Mouse (Mus musculus) brain, embryonic 18.5 days (tissue): Measurements from ENCODE around the gene Crnn.

Source experiments
- DNase-seq: peaks from one replicate; pipeline ENCODE4 v3.0.0-alpha.2; 2012; ENCODE audit warnings: low read depth, low spot score

Gene Crnn

DNA sequence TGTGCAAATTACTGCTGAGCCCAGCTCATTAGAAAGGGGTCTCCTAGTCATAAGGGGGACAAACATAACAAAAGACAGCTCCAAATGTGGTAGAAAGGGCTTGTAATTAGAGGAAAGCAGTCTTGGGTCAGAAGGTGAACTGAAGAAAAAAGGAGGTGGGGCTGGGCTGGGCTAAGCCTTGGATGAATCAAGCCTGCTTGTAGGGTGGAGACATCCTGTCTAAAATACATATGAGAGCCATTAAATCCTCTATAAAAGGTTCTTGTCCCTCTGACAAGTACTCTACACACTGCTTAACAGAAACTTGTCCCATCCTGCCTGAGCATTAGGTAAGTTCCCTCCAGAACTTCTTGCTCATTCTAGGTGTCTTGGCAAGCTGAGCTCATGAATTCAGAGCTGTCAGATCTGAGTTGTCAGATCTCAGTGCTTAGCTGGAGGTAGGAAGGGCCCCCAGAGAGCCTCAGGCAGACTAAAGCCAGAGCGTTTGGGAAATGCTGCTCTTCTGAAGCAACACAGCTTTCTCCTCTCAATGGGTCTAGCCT lies at the start of gene Crnn:
Gene Crnn (plus strand): TSS at position 278 of the 542 bp plus-strand sequence.
- DNase-seq: no peak

DNA sequence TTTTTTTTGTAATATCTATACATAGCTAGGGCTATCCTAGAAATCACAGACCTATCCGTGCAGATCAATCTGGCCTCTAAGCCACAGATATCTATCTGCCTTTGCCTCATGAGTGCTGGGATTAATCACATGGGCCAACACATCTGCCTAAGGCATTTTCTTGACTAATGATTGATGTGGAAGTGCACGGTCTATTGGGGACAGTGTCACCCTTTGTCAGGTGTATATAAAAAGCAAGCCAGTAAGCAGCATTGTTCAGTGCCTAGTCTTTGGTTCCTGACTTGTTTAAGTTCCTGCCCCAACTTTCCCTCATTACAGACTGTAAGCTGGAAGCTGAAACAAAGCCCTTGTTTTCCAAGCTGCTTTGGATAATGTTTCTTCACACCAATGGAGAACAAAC lies 48.1 kb upstream of the Crnn start:
- DNase-seq: no peak

DNA sequence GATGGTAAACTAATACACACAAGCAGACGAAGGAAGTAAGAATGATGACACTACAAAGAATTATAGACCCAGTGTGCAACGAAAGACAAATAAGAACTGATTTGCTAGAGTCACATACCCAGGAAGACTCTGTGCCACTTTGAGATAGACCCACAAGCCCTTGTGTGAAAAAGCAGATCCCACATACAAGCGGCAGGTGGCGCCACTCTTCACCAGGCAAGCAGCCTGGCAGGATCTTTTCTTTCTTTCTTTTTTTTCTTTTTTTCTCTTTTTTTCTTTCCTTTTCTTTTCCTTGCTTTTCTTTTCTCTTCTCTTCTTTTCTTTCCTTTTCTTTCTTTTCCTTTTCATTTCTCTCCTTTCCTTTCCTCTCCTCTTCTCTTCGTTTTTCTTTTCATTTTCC lies 32.9 kb upstream of the Crnn start:
- no peak for DNase-seq

DNA sequence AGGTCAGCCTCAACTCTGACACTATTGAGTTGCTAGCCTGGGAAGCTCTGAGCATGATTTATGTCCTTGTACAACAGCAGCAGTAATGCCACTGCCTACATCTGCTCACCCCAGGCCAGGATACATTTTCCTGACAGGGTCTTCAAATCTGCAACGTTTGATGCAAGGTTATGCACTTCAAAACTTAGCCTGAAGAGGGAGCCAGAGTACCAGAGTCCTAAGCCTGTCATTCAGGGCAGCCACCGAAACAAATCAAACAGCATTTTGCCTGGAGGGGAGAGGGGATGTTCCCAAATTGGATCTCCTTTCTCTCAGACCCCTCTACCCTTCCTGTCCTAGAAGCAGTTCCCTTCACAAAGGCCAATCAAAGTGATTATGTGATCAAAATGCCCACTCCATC lies 30.1 kb upstream of the Crnn start:
- DNase-seq: no peak

- no peak for DNase-seq
Measured at GRCm38 (mm10) chr3:93119101-93119500, 25.5 kb upstream of the Crnn start.

DNA sequence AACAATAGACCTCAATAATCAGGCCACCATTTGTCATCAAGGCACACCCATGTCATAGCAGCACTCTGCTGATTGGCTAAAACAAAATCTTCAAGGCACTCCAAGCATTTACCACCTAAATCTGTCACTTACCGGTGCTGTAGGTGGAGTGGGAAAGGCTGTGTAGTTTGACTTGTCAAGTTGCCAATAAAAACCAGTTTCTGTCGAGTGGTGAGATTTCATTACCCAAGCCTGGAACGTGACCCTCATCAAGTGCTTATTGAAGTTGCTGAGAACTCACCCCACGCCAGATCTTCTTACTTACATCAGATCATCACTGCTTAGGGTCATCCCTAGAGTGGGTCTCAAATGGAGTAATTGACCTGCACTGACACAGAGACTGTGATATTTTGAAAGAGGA lies 16.5 kb upstream of the Crnn start:
- no peak for DNase-seq

GRCm38 (mm10) chr3:93129076-93129475 lies 15.5 kb upstream of the Crnn start:
- DNase-seq: no peak

GRCm38 (mm10) chr3:93130460-93130859 lies 14.1 kb upstream of the Crnn start:
- DNase-seq: no peak

GRCm38 (mm10) chr3:93162502-93162901 lies 17.9 kb downstream of the Crnn start:
- DNase-seq: no peak

DNA sequence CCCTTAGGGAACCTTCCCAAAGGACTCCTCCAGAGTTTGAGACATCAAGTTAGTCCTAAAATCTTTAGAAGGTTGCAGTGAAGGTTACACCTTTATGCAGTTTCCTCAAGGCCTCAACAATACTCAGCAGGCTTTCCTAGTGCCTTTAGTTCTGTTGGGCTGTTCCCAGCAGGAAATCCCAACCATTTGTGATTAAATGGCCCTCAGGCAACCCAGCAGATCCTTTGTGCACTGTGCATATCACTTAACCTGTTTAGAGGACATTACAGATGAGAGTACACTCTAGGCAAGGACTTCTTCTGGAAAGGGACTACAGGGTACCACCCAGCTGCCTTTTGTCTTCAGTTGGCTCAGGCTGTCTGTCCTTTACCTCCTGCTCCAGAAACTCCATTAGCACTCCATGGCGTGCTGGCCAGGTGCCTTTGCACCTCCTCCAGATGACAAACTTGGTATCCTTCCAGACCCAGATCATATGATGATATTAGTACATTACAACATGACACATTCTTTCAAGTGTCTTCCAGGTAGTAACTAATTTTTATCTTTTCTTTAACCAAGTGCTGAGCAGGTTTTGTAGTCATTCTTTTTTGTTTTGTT lies 18.5 kb downstream of the Crnn start:
- no peak for DNase-seq

- DNase-seq: no peak
Measured at GRCm38 (mm10) chr3:93180856-93181255, 36.3 kb downstream of the Crnn start.

- DNase-seq: no peak
Measured at GRCm38 (mm10) chr3:93196978-93197377, 52.4 kb downstream of the Crnn start, which contains the start of gene Flg2. Gene Flg2 (plus strand): TSS chr3:93197278.
